Mouse (Mus musculus) layer of hippocampus, adult 8-10 months (tissue): ENCODE data around the gene Akap12. TPM values are rescaled to one million over a fixed set of nuclear protein-coding genes. Genes with fewer than 3 reads are reported as not detected.

ENCODE experiments used
- DNase-seq, 2 experiments: peaks; one replicate each; pipeline ENCODE4 v3.0.0; 2022; ENCODE audit warnings: low spot score in 2 of 2
- total RNA-seq, 4 experiments: library from RNA; stranded (reverse); gene quantifications; 2 replicates each; pipeline ENCODE4 v1.2.4; 2022

Gene Akap12
- total RNA-seq, 4 experiments from 2014 or later, result 13.7 to 17.5 (median 14.1) TPM

- no peak for DNase-seq
Observed at GRCm38 (mm10) chr10:4395321-4395720, 129.1 kb downstream of the Akap12 start.

- DNase-seq, result no peak
Observed at GRCm38 (mm10) chr10:4398058-4398457, 131.9 kb downstream of the Akap12 start.

GRCm38 (mm10) chr10:4404895-4405491, 138.8 kb downstream of the Akap12 start:
- DNase-seq, result no peak

- no peak for DNase-seq
Observed at GRCm38 (mm10) chr10:4405511-4405910, 139.3 kb downstream of the Akap12 start.

GRCm38 (mm10) chr10:4407191-4407590, 141.0 kb downstream of the Akap12 start:
- no peak for DNase-seq

Other genes starting within 250 kb of the Akap12 start
- gene Zbtb2, start 121.7 kb downstream of the Akap12 start, total RNA-seq, result 10 to 100 TPM; 11.9 to 14.7 (median 13.0) TPM
- 10 to 100 TPM; 32.4 to 45.3 (median 38.4) TPM for gene Rmnd1, start 166.0 kb downstream of the Akap12 start, total RNA-seq
- 10 to 100 TPM; 17.8 to 28.3 (median 22.7) TPM for gene Armt1, start 166.1 kb downstream of the Akap12 start, total RNA-seq
- under 1 TPM; 0.59 to 0.94 (median 0.66) TPM for gene Ccdc170, start 216.1 kb downstream of the Akap12 start, total RNA-seq